Mouse (Mus musculus): ENCODE results near the gene Acap2. TPM values are rescaled to one million over a fixed set of nuclear protein-coding genes. Genes with fewer than 3 reads are reported as not detected.
A peak's percentile ranks its signal among the peaks of the same experiment; 100 is the strongest.

Gene Acap2
- polyA plus RNA-seq, 1 experiment, result 36.9 TPM

DNA sequence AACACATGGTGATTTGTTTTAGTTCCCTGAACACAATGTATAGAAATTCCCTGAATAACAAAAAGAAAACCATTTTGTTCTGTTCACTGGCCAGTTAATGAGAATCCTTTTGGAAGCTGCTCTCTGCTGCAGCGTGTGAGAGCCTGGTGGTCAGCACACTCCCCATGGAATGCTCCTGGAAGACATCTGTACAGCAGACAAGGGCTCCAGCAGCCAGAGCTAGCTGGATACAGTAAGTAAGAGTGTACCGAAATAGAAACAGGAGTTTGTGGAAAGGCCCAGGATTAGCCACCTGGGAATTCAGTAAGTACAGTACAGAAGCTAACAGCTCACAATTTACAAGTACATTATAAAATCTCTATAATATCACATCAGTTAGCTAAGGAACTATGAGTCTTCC lies 99.7 kb downstream of the Acap2 start:
- WGBS, result 82% methylated on average over 2 of the region's 2 CpGs
- H3K4me1 ChIP-seq (ENCODE audit: control insufficient read depth, insufficient read depth, low read length), result no peaks in the 10 kb centered on the region
- no peak for DNase-seq
- no peak overlapping the region for H3K27ac ChIP-seq (ENCODE audit: insufficient read depth, low read length)
- TF ChIP-seq POLR2A (IDR thresholded peaks at IDR 0.05; ENCODE audit: borderline replicate concordance, insufficient read depth, low read length), result no peak
- TF ChIP-seq CTCF (IDR thresholded peaks at IDR 0.05; ENCODE audit: borderline replicate concordance, insufficient read depth, low read depth, low read length), result no peak
- H3K27me3 ChIP-seq (ENCODE audit: control insufficient read depth, insufficient read depth, low read length), result no peaks in the 10 kb centered on the region
- no peak overlapping the region for H3K4me3 ChIP-seq (replicated peaks; ENCODE audit: insufficient read depth, low read depth, low read length)

DNA sequence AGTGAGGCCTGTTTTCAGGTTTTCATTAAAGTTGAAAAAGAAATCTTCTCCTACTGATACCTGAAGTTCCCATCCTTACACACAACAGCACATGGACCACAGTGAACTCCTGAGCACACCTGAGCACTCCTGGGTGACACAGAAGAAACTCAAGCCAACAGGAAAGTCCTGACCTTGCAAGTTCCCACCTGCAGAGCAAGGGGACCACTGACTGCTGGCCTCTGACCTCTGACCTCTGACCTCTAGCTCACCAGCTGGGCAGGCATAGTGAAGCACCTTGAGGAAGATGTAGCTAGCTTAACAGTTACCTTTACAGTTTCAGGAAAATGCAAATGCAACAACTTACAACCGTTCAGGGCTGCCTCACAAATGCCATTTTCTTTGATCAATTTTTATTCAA lies 101.1 kb downstream of the Acap2 start:
- 87% methylated on average over 1 of the region's 1 CpGs for WGBS
- Histone ChIP-seq H3K4me1 (ENCODE audit: control insufficient read depth, insufficient read depth, low read length) (no peaks in the 10 kb centered on the region), H3K27me3 (ENCODE audit: control insufficient read depth, insufficient read depth, low read length) (no peaks in the 10 kb centered on the region), H3K4me3 (replicated peaks; ENCODE audit: insufficient read depth, low read depth, low read length) (no peak overlapping the region), H3K27ac (ENCODE audit: insufficient read depth, low read length) (no peak overlapping the region)
- DNase-seq, result no peak
- TF ChIP-seq POLR2A (IDR thresholded peaks at IDR 0.05; ENCODE audit: borderline replicate concordance, insufficient read depth, low read length) (no peak), CTCF (IDR thresholded peaks at IDR 0.05; ENCODE audit: borderline replicate concordance, insufficient read depth, low read depth, low read length) (no peak)

DNA sequence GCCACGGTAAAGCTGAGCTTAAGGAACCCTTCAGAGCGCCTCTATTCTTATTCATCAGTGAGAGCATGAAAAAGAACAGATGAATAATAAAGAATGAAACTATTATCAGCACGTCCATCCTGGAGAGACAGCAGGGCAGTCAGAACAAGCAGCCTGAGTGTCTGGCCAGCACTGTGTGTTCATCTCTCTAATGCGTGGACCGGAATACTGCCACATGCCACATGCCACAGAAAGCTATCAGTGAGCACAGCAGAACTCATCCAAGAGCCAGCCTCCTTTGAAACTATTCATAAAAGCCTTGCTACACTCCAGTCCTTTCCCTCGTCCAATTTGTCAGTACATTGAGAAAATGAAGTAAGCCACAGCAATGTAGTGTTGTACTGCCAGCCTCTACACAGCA lies 107.0 kb downstream of the Acap2 start:
- H3K27ac ChIP-seq (ENCODE audit: insufficient read depth, low read length), result no peak overlapping the region
- TF ChIP-seq CTCF (IDR thresholded peaks at IDR 0.05; ENCODE audit: borderline replicate concordance, insufficient read depth, low read depth, low read length) (no peak), POLR2A (IDR thresholded peaks at IDR 0.05; ENCODE audit: borderline replicate concordance, insufficient read depth, low read length) (no peak)
- no peaks in the 10 kb centered on the region for H3K4me1 ChIP-seq (ENCODE audit: control insufficient read depth, insufficient read depth, low read length)
- H3K4me3 ChIP-seq (replicated peaks; ENCODE audit: insufficient read depth, low read depth, low read length), result no peak overlapping the region
- 45% methylated on average over 6 of the region's 6 CpGs for WGBS
- DNase-seq, result no peak
- H3K27me3 ChIP-seq (ENCODE audit: control insufficient read depth, insufficient read depth, low read length), result no peaks in the 10 kb centered on the region

DNA sequence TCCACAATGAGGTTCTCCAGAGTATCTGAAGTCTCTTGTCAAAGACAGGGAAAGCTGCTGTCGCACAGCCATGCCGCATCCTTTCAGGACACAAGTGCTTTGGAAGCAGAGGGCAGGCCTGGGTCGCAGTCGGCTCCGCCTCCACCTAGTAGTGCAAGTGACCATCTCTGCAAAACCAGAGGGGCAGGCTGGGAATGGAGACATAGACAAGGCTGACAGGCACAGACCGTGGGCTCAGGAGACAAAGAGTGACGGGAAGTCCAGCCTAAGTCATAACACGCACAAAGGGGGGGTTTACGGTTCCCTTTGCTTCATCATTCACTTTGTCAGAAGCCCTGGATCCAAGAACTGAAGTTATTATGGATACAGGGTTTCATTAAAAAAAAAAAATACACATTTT lies 107.9 kb downstream of the Acap2 start:
- Histone ChIP-seq H3K4me1 (ENCODE audit: control insufficient read depth, insufficient read depth, low read length) (no peaks in the 10 kb centered on the region), H3K27ac (ENCODE audit: insufficient read depth, low read length) (no peak overlapping the region), H3K27me3 (ENCODE audit: control insufficient read depth, insufficient read depth, low read length) (no peaks in the 10 kb centered on the region), H3K4me3 (replicated peaks; ENCODE audit: insufficient read depth, low read depth, low read length) (no peak overlapping the region)
- DNase-seq, result no peak
- no peak for TF ChIP-seq CTCF (IDR thresholded peaks at IDR 0.05; ENCODE audit: borderline replicate concordance, insufficient read depth, low read depth, low read length)
- TF ChIP-seq POLR2A (IDR thresholded peaks at IDR 0.05; ENCODE audit: borderline replicate concordance, insufficient read depth, low read length), result no peak
- WGBS, result 59% methylated on average over 9 of the region's 9 CpGs

DNA sequence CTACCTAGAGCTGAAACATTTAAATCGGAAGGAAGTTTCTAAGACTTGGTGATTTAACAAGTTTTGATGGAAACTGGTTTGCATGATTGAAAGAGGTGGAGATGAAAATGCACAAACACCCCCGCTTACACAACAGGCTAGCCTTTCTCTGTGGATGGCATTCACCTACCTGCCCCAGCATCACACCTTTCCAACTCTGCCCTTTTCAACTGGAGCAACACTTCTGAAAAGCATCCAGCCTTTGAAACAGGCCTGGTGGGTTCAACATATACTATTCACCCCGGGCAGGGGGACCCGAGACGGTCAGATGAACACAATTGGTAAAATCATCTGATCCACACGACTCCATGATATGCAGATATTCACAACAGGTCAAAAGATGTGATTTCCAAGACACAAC lies 119.2 kb downstream of the Acap2 start:
- TF ChIP-seq POLR2A (IDR thresholded peaks at IDR 0.05; ENCODE audit: borderline replicate concordance, insufficient read depth, low read length), result no peak
- TF ChIP-seq CTCF (IDR thresholded peaks at IDR 0.05; ENCODE audit: borderline replicate concordance, insufficient read depth, low read depth, low read length), result no peak
- no peaks in the 10 kb centered on the region for H3K27me3 ChIP-seq (ENCODE audit: control insufficient read depth, insufficient read depth, low read length)
- H3K4me3 ChIP-seq (replicated peaks; ENCODE audit: insufficient read depth, low read depth, low read length), result peak overlapping the region; percentile 42
- no peak for DNase-seq
- peaks cover 8% of the 10 kb centered on the region; the same call in 1 of the 2 replicates for H3K4me1 ChIP-seq (ENCODE audit: control insufficient read depth, insufficient read depth, low read length)
- peak overlapping the region; percentile 71; the same call in 1 of the 2 replicates for H3K27ac ChIP-seq (ENCODE audit: insufficient read depth, low read length)
- 59% methylated on average over 6 of the region's 6 CpGs for WGBS

DNA sequence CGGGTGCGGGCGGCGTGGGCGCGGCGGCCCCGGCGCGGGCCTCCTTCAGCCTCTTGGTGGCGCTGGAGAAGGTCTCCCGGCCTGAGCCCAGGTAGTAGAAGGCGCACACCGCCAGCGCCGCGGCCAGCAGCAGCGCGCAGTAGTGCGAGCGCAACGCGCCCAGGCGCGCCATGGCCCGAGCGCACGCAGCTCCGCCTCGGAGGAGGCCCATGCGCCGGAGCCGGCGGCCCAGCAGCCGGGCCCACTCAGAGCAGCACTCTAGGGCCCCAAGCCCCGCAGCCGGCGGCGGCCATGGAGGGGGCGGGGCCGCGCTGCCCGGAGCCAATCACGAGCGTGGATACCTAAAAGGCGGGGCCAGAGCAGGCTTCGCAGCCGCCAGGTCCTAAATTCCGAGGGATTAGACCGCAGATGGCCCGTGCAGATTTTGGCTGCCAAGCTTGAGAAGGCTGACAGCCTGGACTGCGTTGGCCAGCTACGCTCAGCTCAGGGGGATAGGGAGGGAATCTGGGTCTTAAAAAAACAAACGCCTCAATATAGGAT lies 119.8 kb downstream of the Acap2 start, which contains the start of gene Xxylt1:
Gene Xxylt1 (minus strand): TSS at position 308 of the 540 bp plus-strand sequence.
- Histone ChIP-seq H3K4me1 (ENCODE audit: control insufficient read depth, insufficient read depth, low read length) (peaks cover 8% of the 10 kb centered on the region; the same call in 1 of the 2 replicates), H3K27ac (ENCODE audit: insufficient read depth, low read length) (peak within 1 kb of the TSS; percentile 71), H3K4me3 (replicated peaks; ENCODE audit: insufficient read depth, low read depth, low read length) (peak within 1 kb of the TSS; percentile 61), H3K27me3 (ENCODE audit: control insufficient read depth, insufficient read depth, low read length) (no peaks in the 10 kb centered on the region)
- under 1% methylated on average over 54 of the region's 54 CpGs for WGBS
- peak; percentile 50; the same call in 1 of the 2 replicates for TF ChIP-seq POLR2A (IDR thresholded peaks at IDR 0.05; ENCODE audit: borderline replicate concordance, insufficient read depth, low read length)
- no peak for TF ChIP-seq CTCF (IDR thresholded peaks at IDR 0.05; ENCODE audit: borderline replicate concordance, insufficient read depth, low read depth, low read length)
- DNase-seq, result peak; percentile 97

DNA sequence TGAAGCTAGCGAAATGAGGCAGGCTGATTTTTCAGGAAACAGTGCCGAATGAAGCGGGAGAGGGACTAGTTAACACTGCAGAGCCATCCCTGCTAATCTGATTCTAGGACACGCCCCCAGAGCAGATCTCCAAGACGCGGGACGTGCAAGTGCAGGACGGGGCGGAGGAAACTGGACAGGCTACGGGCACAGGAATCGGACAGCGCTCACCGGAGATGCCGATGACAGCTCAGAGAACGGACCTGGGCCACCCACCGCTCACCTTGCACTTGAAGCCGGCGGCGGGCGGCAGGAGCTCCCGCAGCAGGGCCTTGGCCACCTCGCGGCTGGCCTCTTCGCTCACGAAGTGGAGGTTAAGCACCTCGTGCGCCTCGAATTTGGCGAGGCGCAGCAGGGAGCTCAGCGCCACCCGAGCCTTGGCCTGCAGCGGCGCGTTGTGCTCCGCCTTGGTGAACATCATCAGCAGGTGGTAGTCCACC lies 120.4 kb downstream of the Acap2 start:
- peak; percentile 78 to 79 for DNase-seq
- under 1% methylated on average over 36 of the region's 36 CpGs for WGBS
- peak overlapping the region; percentile 69 for H3K27ac ChIP-seq (ENCODE audit: insufficient read depth, low read length)
- peak overlapping the region; percentile 61 for H3K4me3 ChIP-seq (replicated peaks; ENCODE audit: insufficient read depth, low read depth, low read length)
- TF ChIP-seq CTCF (IDR thresholded peaks at IDR 0.05; ENCODE audit: borderline replicate concordance, insufficient read depth, low read depth, low read length) (no peak), POLR2A (IDR thresholded peaks at IDR 0.05; ENCODE audit: borderline replicate concordance, insufficient read depth, low read length) (no peak)
- no peaks in the 10 kb centered on the region for H3K27me3 ChIP-seq (ENCODE audit: control insufficient read depth, insufficient read depth, low read length)
- H3K4me1 ChIP-seq (ENCODE audit: control insufficient read depth, insufficient read depth, low read length), result peaks cover 8% of the 10 kb centered on the region; the same call in 1 of the 2 replicates

DNA sequence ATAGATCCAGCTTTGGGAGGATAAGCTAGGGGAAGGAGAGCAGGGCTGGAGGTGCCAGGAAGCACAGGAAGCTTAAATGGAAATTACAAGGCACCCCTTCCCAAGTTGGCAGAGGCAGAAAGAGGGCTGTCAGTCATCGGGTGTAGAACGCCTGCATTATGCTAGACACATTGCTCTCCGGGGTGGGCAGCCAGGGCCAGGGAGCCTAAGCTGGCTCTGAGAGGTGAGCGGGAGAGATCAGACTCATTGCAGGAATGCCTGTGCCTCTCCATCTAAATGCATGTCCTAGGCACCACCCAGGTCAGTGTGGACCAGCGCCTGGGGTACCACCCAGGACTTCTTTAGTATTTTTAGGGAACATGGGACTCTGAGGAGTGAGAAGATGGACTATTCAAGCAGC lies 123.6 kb downstream of the Acap2 start:
- no peak overlapping the region for H3K27ac ChIP-seq (ENCODE audit: insufficient read depth, low read length)
- TF ChIP-seq POLR2A (IDR thresholded peaks at IDR 0.05; ENCODE audit: borderline replicate concordance, insufficient read depth, low read length) (no peak), CTCF (IDR thresholded peaks at IDR 0.05; ENCODE audit: borderline replicate concordance, insufficient read depth, low read depth, low read length) (no peak)
- no peak for DNase-seq
- 91% methylated on average over 5 of the region's 5 CpGs for WGBS
- H3K4me3 ChIP-seq (replicated peaks; ENCODE audit: insufficient read depth, low read depth, low read length), result no peak overlapping the region
- H3K4me1 ChIP-seq (ENCODE audit: control insufficient read depth, insufficient read depth, low read length), result peaks cover 8% of the 10 kb centered on the region; the same call in 1 of the 2 replicates
- H3K27me3 ChIP-seq (ENCODE audit: control insufficient read depth, insufficient read depth, low read length), result no peaks in the 10 kb centered on the region

Measured in cerebellum, adult 2 months (tissue).